Mouse (Mus musculus) embryonic fibroblast, embryonic 13.5 days (primary cell): ENCODE measurements around the gene Ppard.

ENCODE experiments used
- CTCF ChIP-seq: IDR thresholded peaks from 2 replicates; pipeline ENCODE4 v1.5.1; 2011; ENCODE audit warnings: mild to moderate bottlenecking, control low read depth, low read length, moderate library complexity, borderline replicate concordance; ENCODE audit not compliant: insufficient read depth
- POLR2A ChIP-seq: IDR thresholded peaks from 2 replicates; pipeline ENCODE4 v1.6.1; 2011; ENCODE audit warnings: low read depth, mild to moderate bottlenecking, control low read depth, low read length, moderate library complexity

DNA sequence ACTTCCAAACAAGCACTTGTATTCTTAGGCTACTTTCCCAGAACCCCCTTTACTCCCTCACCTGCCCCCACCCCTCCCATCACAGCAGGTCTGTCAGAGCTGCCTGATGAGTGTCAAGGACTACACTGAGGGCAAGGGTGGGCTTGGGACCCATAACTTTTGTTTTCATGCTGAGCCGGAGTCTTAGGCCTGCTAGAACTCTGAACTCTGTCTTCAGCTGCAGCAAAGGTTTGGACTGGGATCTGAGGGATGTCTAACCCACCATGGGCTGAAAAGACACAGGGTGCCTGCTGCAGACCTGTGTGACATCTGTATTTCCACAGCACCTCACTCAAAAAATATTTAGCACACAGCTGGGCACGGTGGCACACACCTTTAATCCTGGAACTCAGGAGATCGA lies 94.5 kb downstream of the Ppard start:
- TF ChIP-seq POLR2A: no peak
- TF ChIP-seq CTCF: no peak
